Mouse (Mus musculus): ENCODE results near the gene Atp5s.

Gene Atp5s

GRCm38 (mm10) chr12:69724711-69725460 is at the start of gene Atp5s, which contains the start of gene L2hgdh:
Gene Atp5s (plus strand): TSS chr12:69724950.
Gene L2hgdh (minus strand): TSS chr12:69724873.
- peak; percentile 91 for DNase-seq (ENCODE audit: low read depth, low spot score)

GRCm38 (mm10) chr12:69676157-69676556 is 48.6 kb upstream of the Atp5s start:
- no peak for DNase-seq (ENCODE audit: low read depth, low spot score)

- DNase-seq (ENCODE audit: low read depth, low spot score) = peak; percentile 30
Measured at GRCm38 (mm10) chr12:69680635-69681565, 43.9 kb upstream of the Atp5s start.

GRCm38 (mm10) chr12:69681566-69682061 is 43.1 kb upstream of the Atp5s start, which contains the start of gene Sos2:
Gene Sos2 (minus strand): TSS chr12:69681852.
- peak; percentile 32 for DNase-seq (ENCODE audit: low read depth, low spot score)

- peak; percentile 66 for DNase-seq (ENCODE audit: low read depth, low spot score)
Measured at GRCm38 (mm10) chr12:69682065-69682787, 42.5 kb upstream of the Atp5s start.

GRCm38 (mm10) chr12:69682788-69683419 is 41.8 kb upstream of the Atp5s start:
- DNase-seq (ENCODE audit: low read depth, low spot score) = no peak

GRCm38 (mm10) chr12:69683537-69683936 is 41.2 kb upstream of the Atp5s start:
- no peak for DNase-seq (ENCODE audit: low read depth, low spot score)

GRCm38 (mm10) chr12:69688368-69688767 is 36.4 kb upstream of the Atp5s start:
- no peak for DNase-seq (ENCODE audit: low read depth, low spot score)

- no peak for DNase-seq (ENCODE audit: low read depth, low spot score)
Measured at GRCm38 (mm10) chr12:69689094-69689493, 35.7 kb upstream of the Atp5s start.

- no peak for DNase-seq (ENCODE audit: low read depth, low spot score)
Measured at GRCm38 (mm10) chr12:69690714-69691113, 34.0 kb upstream of the Atp5s start.

- DNase-seq (ENCODE audit: low read depth, low spot score) = no peak
Measured at GRCm38 (mm10) chr12:69693471-69693870, 31.3 kb upstream of the Atp5s start.

- no peak for DNase-seq (ENCODE audit: low read depth, low spot score)
Measured at GRCm38 (mm10) chr12:69696746-69697145, 28.0 kb upstream of the Atp5s start.

GRCm38 (mm10) chr12:69698352-69698751 is 26.4 kb upstream of the Atp5s start:
- no peak for DNase-seq (ENCODE audit: low read depth, low spot score)

- DNase-seq (ENCODE audit: low read depth, low spot score) = no peak
Measured at GRCm38 (mm10) chr12:69704799-69705458, 19.8 kb upstream of the Atp5s start.

- DNase-seq (ENCODE audit: low read depth, low spot score) = no peak
Measured at GRCm38 (mm10) chr12:69713628-69714027, 11.1 kb upstream of the Atp5s start.

- no peak for DNase-seq (ENCODE audit: low read depth, low spot score)
Measured at GRCm38 (mm10) chr12:69722857-69723256, 1.9 kb upstream of the Atp5s start.

- DNase-seq (ENCODE audit: low read depth, low spot score) = no peak
Measured at GRCm38 (mm10) chr12:69723376-69723775, 1.4 kb upstream of the Atp5s start.

- peak; percentile 14 for DNase-seq (ENCODE audit: low read depth, low spot score)
Measured at GRCm38 (mm10) chr12:69724018-69724710, 586 bp upstream of the Atp5s start.

GRCm38 (mm10) chr12:69729246-69729645 is 4.5 kb downstream of the Atp5s start:
- DNase-seq (ENCODE audit: low read depth, low spot score) = no peak

- DNase-seq (ENCODE audit: low read depth, low spot score) = no peak
Measured at GRCm38 (mm10) chr12:69730306-69730705, 5.6 kb downstream of the Atp5s start.
